Mouse (Mus musculus): ENCODE measurements around the gene Mlx. TPM values are rescaled to one million over a fixed set of nuclear protein-coding genes. Genes with fewer than 3 reads are reported as not detected.

Mlx gene
- total and polyA plus RNA-seq, 3 experiments, result 18.1 to 23.0 (median 21.3) TPM

- TF ChIP-seq CTCF (IDR thresholded peaks at IDR 0.05), result no peak
- TF ChIP-seq EP300 (IDR thresholded peaks at IDR 0.05; ENCODE audit: insufficient read depth, low read depth, low read length), result no peak
- TF ChIP-seq POLR2A (IDR thresholded peaks at IDR 0.05; ENCODE audit: insufficient read depth, low read depth, low read length), result no peak
- H3K9ac ChIP-seq (ENCODE audit: low read depth, low read length), result no peak overlapping the region
- peaks cover 6% of the 10 kb centered on the region; the same call in 1 of the 2 replicates for H3K36me3 ChIP-seq (ENCODE audit: control insufficient read depth, insufficient read depth, low read length)
- H3K79me2 ChIP-seq (replicated peaks; ENCODE audit: control insufficient read depth, insufficient read depth, low read length), result peaks cover 10% of the 10 kb centered on the region
- no peak overlapping the region for H3K4me3 ChIP-seq
- H3K27me3 ChIP-seq (ENCODE audit: control insufficient read depth, insufficient read depth, low read length), result no peaks in the 10 kb centered on the region
- no peak for DNase-seq
- H3K4me1 ChIP-seq (ENCODE audit: control insufficient read depth, insufficient read depth, low read length), result peaks cover 3% of the 10 kb centered on the region
- 47% methylated on average over 5 of the region's 5 CpGs for WGBS
- no peak overlapping the region for H3K27ac ChIP-seq
- intact Hi-C loops (cut with DNase I), result no loop called here
Observed at GRCm38 (mm10) chr11:101110708-101111107, 23.6 kb downstream of the Mlx start.

GRCm38 (mm10) chr11:101111178-101111577 lies 24.1 kb downstream of the Mlx start:
- WGBS, result 87% methylated on average over 4 of the region's 4 CpGs

GRCm38 (mm10) chr11:101112186-101112585 lies 25.1 kb downstream of the Mlx start:
- no peak overlapping the region for H3K9ac ChIP-seq (ENCODE audit: low read depth, low read length)
- H3K27me3 ChIP-seq (ENCODE audit: control insufficient read depth, insufficient read depth, low read length), result no peaks in the 10 kb centered on the region
- H3K27ac ChIP-seq, result no peak overlapping the region
- peaks cover 11% of the 10 kb centered on the region for H3K79me2 ChIP-seq (replicated peaks; ENCODE audit: control insufficient read depth, insufficient read depth, low read length)
- intact Hi-C loops (cut with DNase I), result no loop called here
- DNase-seq, result no peak
- H3K36me3 ChIP-seq (ENCODE audit: control insufficient read depth, insufficient read depth, low read length), result peaks cover 12% of the 10 kb centered on the region
- TF ChIP-seq EP300 (IDR thresholded peaks at IDR 0.05; ENCODE audit: insufficient read depth, low read depth, low read length) (no peak), POLR2A (IDR thresholded peaks at IDR 0.05; ENCODE audit: insufficient read depth, low read depth, low read length) (no peak), CTCF (IDR thresholded peaks at IDR 0.05) (no peak)
- peaks cover 3% of the 10 kb centered on the region for H3K4me1 ChIP-seq (ENCODE audit: control insufficient read depth, insufficient read depth, low read length)
- no peak overlapping the region for H3K4me3 ChIP-seq
- 85% methylated on average over 3 of the region's 3 CpGs for WGBS

More at GRCm38 (mm10) chr11:101111178-101111577, 24.1 kb downstream of the Mlx start:
- H3K27me3 ChIP-seq (ENCODE audit: control insufficient read depth, insufficient read depth, low read length), result no peaks in the 10 kb centered on the region
- H3K4me3 ChIP-seq, result no peak overlapping the region
- no peak for TF ChIP-seq CTCF (IDR thresholded peaks at IDR 0.05)
- TF ChIP-seq EP300 (IDR thresholded peaks at IDR 0.05; ENCODE audit: insufficient read depth, low read depth, low read length), result no peak
- no peak for TF ChIP-seq POLR2A (IDR thresholded peaks at IDR 0.05; ENCODE audit: insufficient read depth, low read depth, low read length)
- H3K27ac ChIP-seq, result no peak overlapping the region
- peaks cover 3% of the 10 kb centered on the region for H3K4me1 ChIP-seq (ENCODE audit: control insufficient read depth, insufficient read depth, low read length)
- peaks cover 10% of the 10 kb centered on the region for H3K79me2 ChIP-seq (replicated peaks; ENCODE audit: control insufficient read depth, insufficient read depth, low read length)
- H3K36me3 ChIP-seq (ENCODE audit: control insufficient read depth, insufficient read depth, low read length), result peaks cover 10% of the 10 kb centered on the region
- no peak overlapping the region for H3K9ac ChIP-seq (ENCODE audit: low read depth, low read length)
- intact Hi-C loops (cut with DNase I), result no loop called here
- no peak for DNase-seq

- Histone ChIP-seq H3K36me3 (ENCODE audit: control insufficient read depth, insufficient read depth, low read length) (peaks cover 17% of the 10 kb centered on the region), H3K4me1 (ENCODE audit: control insufficient read depth, insufficient read depth, low read length) (peaks cover 5% of the 10 kb centered on the region), H3K9ac (ENCODE audit: low read depth, low read length) (no peak overlapping the region), H3K79me2 (replicated peaks; ENCODE audit: control insufficient read depth, insufficient read depth, low read length) (peaks cover 11% of the 10 kb centered on the region), H3K27me3 (ENCODE audit: control insufficient read depth, insufficient read depth, low read length) (no peaks in the 10 kb centered on the region), H3K27ac (no peak overlapping the region; the same call in 1 of the 2 replicates), H3K4me3 (no peak overlapping the region)
- DNase-seq, result no peak
- 59% methylated on average over 2 of the region's 2 CpGs for WGBS
- intact Hi-C loops (cut with DNase I), result no loop called here
- TF ChIP-seq EP300 (IDR thresholded peaks at IDR 0.05; ENCODE audit: insufficient read depth, low read depth, low read length) (no peak), CTCF (IDR thresholded peaks at IDR 0.05) (no peak), POLR2A (IDR thresholded peaks at IDR 0.05; ENCODE audit: insufficient read depth, low read depth, low read length) (no peak)
Observed at GRCm38 (mm10) chr11:101115564-101115963, 28.5 kb downstream of the Mlx start.

- 8% methylated on average over 4 of the region's 4 CpGs for whole genome bisulfite sequencing
- Histone ChIP-seq H3K36me3 (ENCODE audit: control insufficient read depth, insufficient read depth, low read length) (peaks cover 17% of the 10 kb centered on the region), H3K27ac (no peak overlapping the region; the same call in 1 of the 2 replicates), H3K27me3 (ENCODE audit: control insufficient read depth, insufficient read depth, low read length) (no peaks in the 10 kb centered on the region), H3K9ac (ENCODE audit: low read depth, low read length) (0 out of 2 replicates have a peak overlapping the region, but pooled peaks have one; percentile 36), H3K4me1 (ENCODE audit: control insufficient read depth, insufficient read depth, low read length) (peaks cover 7% of the 10 kb centered on the region), H3K4me3 (peak overlapping the region; percentile 66; the same call in 1 of the 2 replicates), H3K79me2 (replicated peaks; ENCODE audit: control insufficient read depth, insufficient read depth, low read length) (peaks cover 6% of the 10 kb centered on the region; the same call in 1 of the 2 replicates)
- no peak for DNase-seq
- intact Hi-C loops (cut with DNase I), result loop anchor here (2.0 kb wide), 2 partner anchors 31 to 57 kb away; partner anchors contain the start of genes Ccr10 and Mlx
- no peak for TF ChIP-seq POLR2A (IDR thresholded peaks at IDR 0.05; ENCODE audit: insufficient read depth, low read depth, low read length)
- no peak for TF ChIP-seq CTCF (IDR thresholded peaks at IDR 0.05)
- no peak for TF ChIP-seq EP300 (IDR thresholded peaks at IDR 0.05; ENCODE audit: insufficient read depth, low read depth, low read length)
Observed at GRCm38 (mm10) chr11:101118105-101118504, 31.0 kb downstream of the Mlx start.

GRCm38 (mm10) chr11:101119131-101119760 lies 32.2 kb downstream of the Mlx start:
- H3K27ac ChIP-seq, result peak overlapping the region; percentile 98
- TF ChIP-seq EP300 (IDR thresholded peaks at IDR 0.05; ENCODE audit: insufficient read depth, low read depth, low read length) (no peak), CTCF (IDR thresholded peaks at IDR 0.05) (peak; percentile 51)
- DNase-seq, result no peak
- no peaks in the 10 kb centered on the region for H3K27me3 ChIP-seq (ENCODE audit: control insufficient read depth, insufficient read depth, low read length)
- intact Hi-C loops (cut with DNase I), result loop anchor here (2.0 kb wide), 2 partner anchors 32 to 56 kb away; partner anchors contain the start of genes Ccr10 and Mlx
- H3K9ac ChIP-seq (ENCODE audit: low read depth, low read length), result peak overlapping the region; percentile 91
- H3K36me3 ChIP-seq (ENCODE audit: control insufficient read depth, insufficient read depth, low read length), result peaks cover 15% of the 10 kb centered on the region
- H3K79me2 ChIP-seq (replicated peaks; ENCODE audit: control insufficient read depth, insufficient read depth, low read length), result peaks cover 4% of the 10 kb centered on the region; the same call in 1 of the 2 replicates
- peak overlapping the region; percentile 66 for H3K4me3 ChIP-seq
- H3K4me1 ChIP-seq (ENCODE audit: control insufficient read depth, insufficient read depth, low read length), result peaks cover 7% of the 10 kb centered on the region
- under 1% methylated on average over 38 of the region's 39 CpGs for WGBS

Data from heart, adult 2 months (tissue).